Comparison of ENCODE assay signal across 16 mouse cellular contexts in genomic region chr16:72928525-72929122, GRCm38 (mm10).
A peak's percentile ranks its signal among the peaks of the same experiment; 100 is the strongest.
DNase-seq lines count a peak whose midpoint lies in the region; ATAC-seq and TF ChIP-seq lines count a peak whose summit lies in the region.
"Had no signal": no experiment of that assay in that cellular context is flagged by ENCODE, and none has a peak within 500 bp of the region (broad histone marks: within the 10 kb centered on the region; RNA-seq: fewer than 3 reads in every experiment).

No protein-coding gene starts in this region.

- no peak overlapping the region for H3K27ac ChIP-seq in forebrain, embryonic 12.5 days
- H3K27ac ChIP-seq in hindbrain, embryonic 16.5 days (ENCODE audit: low read depth, low read length): no peak overlapping the region
- no peak overlapping the region for H3K27ac ChIP-seq in gastrocnemius, adult 2 months
- H3K27ac ChIP-seq: embryonic facial prominence, embryonic 12.5 days; heart, embryonic 13.5 days had no signal

- H3K9me3 ChIP-seq in forebrain, embryonic 12.5 days: no peaks in the 10 kb centered on the region
- H3K9me3 ChIP-seq in hindbrain, embryonic 16.5 days (ENCODE audit: control insufficient read depth, low read length): no peaks in the 10 kb centered on the region
- H3K9me3 ChIP-seq: embryonic facial prominence, embryonic 12.5 days; heart, embryonic 13.5 days had no signal

- no peak overlapping the region for H3K4me3 ChIP-seq in forebrain, embryonic 12.5 days (replicated peaks)
- no peak overlapping the region for H3K4me3 ChIP-seq in hindbrain, embryonic 16.5 days (ENCODE audit: low read length)
- no peak overlapping the region for H3K4me3 ChIP-seq in gastrocnemius, adult 2 months
- H3K4me3 ChIP-seq: embryonic facial prominence, embryonic 12.5 days; heart, embryonic 13.5 days had no signal

- intact Hi-C loops in gastrocnemius, adult 2 months (cut with DNase I): no loop called here
- intact Hi-C loops in heart, postnatal 10 days (cut with DNase I): no loop called here

- no peaks in the 10 kb centered on the region for H3K36me3 ChIP-seq in forebrain, embryonic 12.5 days (replicated peaks)
- H3K36me3 ChIP-seq in hindbrain, embryonic 16.5 days (ENCODE audit: control insufficient read depth, insufficient read depth, low read length): no peaks in the 10 kb centered on the region

- no peak overlapping the region for H3K9ac ChIP-seq in forebrain, embryonic 12.5 days
- no peak overlapping the region for H3K9ac ChIP-seq in hindbrain, embryonic 16.5 days (ENCODE audit: low read depth, low read length)
- H3K9ac ChIP-seq: embryonic facial prominence, embryonic 12.5 days; heart, embryonic 13.5 days; liver, postnatal 0 days had no signal

- ATAC-seq in forebrain, embryonic 12.5 days (ENCODE audit: low FRiP score): peak; percentile 44
- ATAC-seq in hindbrain, embryonic 16.5 days: peak; percentile 25; the same call in 1 of the 2 replicates
- ATAC-seq: CD4-positive, CD25-positive, alpha-beta regulatory T cell, adult 4 months; liver, postnatal 0 days had no signal

- 33% methylated on average over 6 of the region's 6 CpGs for WGBS in forebrain, embryonic 12.5 days
- WGBS in hindbrain, embryonic 16.5 days: 58% methylated on average over 6 of the region's 6 CpGs

- peak overlapping the region; percentile 8; the same call in 1 of the 2 replicates for H3K4me2 ChIP-seq in forebrain, embryonic 12.5 days
- H3K4me2 ChIP-seq in hindbrain, embryonic 16.5 days (ENCODE audit: low read length): no peak overlapping the region
- H3K4me2 ChIP-seq: embryonic facial prominence, embryonic 12.5 days; heart, embryonic 13.5 days had no signal

- no peaks in the 10 kb centered on the region for H3K27me3 ChIP-seq in forebrain, embryonic 12.5 days
- H3K27me3 ChIP-seq in hindbrain, embryonic 16.5 days (replicated peaks; ENCODE audit: control insufficient read depth, insufficient read depth, low read length): no peaks in the 10 kb centered on the region
- H3K27me3 ChIP-seq: embryonic facial prominence, embryonic 12.5 days; heart, embryonic 13.5 days had no signal

- no peak for TF ChIP-seq CTCF in gastrocnemius, adult 2 months (IDR thresholded peaks at IDR 0.05)

- peaks cover 37% of the 10 kb centered on the region for H3K4me1 ChIP-seq in forebrain, embryonic 12.5 days
- peaks cover 6% of the 10 kb centered on the region for H3K4me1 ChIP-seq in hindbrain, embryonic 16.5 days (ENCODE audit: control insufficient read depth, insufficient read depth, low read depth, low read length)

- peak; percentile 7 for DNase-seq in kidney, postnatal 14 days
- DNase-seq in kidney, adult 9 months: no peak
- peak; percentile 16 for DNase-seq in brain, adult 2 months (ENCODE audit: low read depth, low spot score)
- no peak for DNase-seq in gastrocnemius, adult 2 months
- no peak for DNase-seq in heart, postnatal 10 days
- no peak for DNase-seq in right cerebral cortex, adult 18-20 months
- DNase-seq: adrenal gland, postnatal 25 days; cerebellum, postnatal 25 days; liver, postnatal 0 days; right cerebral cortex, postnatal 25 days; thymus, postnatal 4 days had no signal

Comparison
In these comparisons a context has a peak if more than half of its experiments do, and no peak if none do; other contexts are left out.
1. DNase-seq: peak in kidney, postnatal 14 days (single experiment) and brain, adult 2 months (single experiment); none in kidney, adult 9 months (single experiment), gastrocnemius, adult 2 months (single experiment), heart, postnatal 10 days (0 of 2) and right cerebral cortex, adult 18-20 months (single experiment).